Mouse (Mus musculus): Measurements from ENCODE around the gene Samd7. TPM values are rescaled to one million over a fixed set of nuclear protein-coding genes. Genes with fewer than 3 reads are reported as not detected.

Samd7 gene
- polyA plus RNA-seq, 1 experiment from 2014 or later = 0.02 TPM

DNA sequence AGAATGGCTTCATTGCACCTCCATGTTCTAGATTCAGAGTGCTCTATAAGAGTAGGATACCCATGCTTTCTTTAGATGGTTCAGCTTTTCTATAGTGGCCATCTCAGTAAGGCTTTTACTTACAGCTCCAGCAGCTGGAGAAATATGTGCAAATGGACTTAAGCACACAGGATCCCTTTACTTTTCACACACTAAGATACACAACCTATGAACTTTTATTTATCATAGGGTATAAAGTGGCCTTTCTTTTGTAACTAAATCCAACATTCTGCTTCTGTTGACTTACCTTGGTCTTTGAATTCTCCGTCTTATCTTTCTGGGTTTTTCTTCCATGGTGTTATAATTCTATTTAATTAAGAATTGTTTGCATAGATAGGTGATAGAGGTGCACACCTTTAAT, 25.5 kb downstream of the Samd7 start:
- no peak overlapping the region for H3K9ac ChIP-seq (ENCODE audit: low read depth, low read length)
- H3K36me3 ChIP-seq (ENCODE audit: control insufficient read depth, insufficient read depth) = no peaks in the 10 kb centered on the region
- no peak overlapping the region for H3K4me2 ChIP-seq (ENCODE audit: low read depth, low read length)
- peaks cover 14% of the 10 kb centered on the region for H3K4me1 ChIP-seq (ENCODE audit: control insufficient read depth, low read depth, low read length)
- no peak for ATAC-seq (ENCODE audit: low read depth)
- H3K27ac ChIP-seq (ENCODE audit: low read length) = no peak overlapping the region
- H3K4me3 ChIP-seq (ENCODE audit: low read depth, low read length) = no peak overlapping the region
- H3K9me3 ChIP-seq (replicated peaks; ENCODE audit: control insufficient read depth, low read length) = no peaks in the 10 kb centered on the region
- 76% methylated on average over 1 of the region's 1 CpGs for WGBS (ENCODE audit: insufficient replicate concordance)
- H3K27me3 ChIP-seq (ENCODE audit: control insufficient read depth, insufficient read depth, low read depth, low read length) = no peaks in the 10 kb centered on the region

DNA sequence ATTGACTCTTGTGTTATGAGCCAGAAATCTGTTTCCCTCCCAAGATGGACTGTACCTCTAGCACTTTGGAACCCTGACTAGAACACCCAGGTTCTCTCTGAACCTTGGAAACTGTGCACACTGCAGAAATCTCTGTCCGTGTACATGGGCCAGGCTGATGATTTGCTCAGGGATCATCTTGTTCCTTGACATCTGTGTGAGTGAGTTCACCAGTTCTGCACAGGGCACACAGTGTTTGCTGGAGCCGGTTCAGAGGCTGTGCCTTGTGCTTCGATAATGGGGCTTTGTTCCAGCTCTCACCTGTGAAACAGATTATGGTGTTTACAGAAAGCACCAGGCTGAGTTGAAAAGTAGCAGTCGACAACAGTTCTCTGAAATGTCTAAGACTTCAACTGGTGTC, 26.5 kb downstream of the Samd7 start:
- Histone ChIP-seq H3K9me3 (replicated peaks; ENCODE audit: control insufficient read depth, low read length) (no peaks in the 10 kb centered on the region), H3K4me1 (ENCODE audit: control insufficient read depth, low read depth, low read length) (peaks cover 7% of the 10 kb centered on the region), H3K27ac (ENCODE audit: low read length) (no peak overlapping the region), H3K4me2 (ENCODE audit: low read depth, low read length) (no peak overlapping the region), H3K36me3 (ENCODE audit: control insufficient read depth, insufficient read depth) (no peaks in the 10 kb centered on the region), H3K4me3 (ENCODE audit: low read depth, low read length) (no peak overlapping the region), H3K27me3 (ENCODE audit: control insufficient read depth, insufficient read depth, low read depth, low read length) (no peaks in the 10 kb centered on the region), H3K9ac (ENCODE audit: low read depth, low read length) (no peak overlapping the region)
- WGBS (ENCODE audit: insufficient replicate concordance) = 58% methylated on average over 4 of the region's 4 CpGs
- no peak for ATAC-seq (ENCODE audit: low read depth)

DNA sequence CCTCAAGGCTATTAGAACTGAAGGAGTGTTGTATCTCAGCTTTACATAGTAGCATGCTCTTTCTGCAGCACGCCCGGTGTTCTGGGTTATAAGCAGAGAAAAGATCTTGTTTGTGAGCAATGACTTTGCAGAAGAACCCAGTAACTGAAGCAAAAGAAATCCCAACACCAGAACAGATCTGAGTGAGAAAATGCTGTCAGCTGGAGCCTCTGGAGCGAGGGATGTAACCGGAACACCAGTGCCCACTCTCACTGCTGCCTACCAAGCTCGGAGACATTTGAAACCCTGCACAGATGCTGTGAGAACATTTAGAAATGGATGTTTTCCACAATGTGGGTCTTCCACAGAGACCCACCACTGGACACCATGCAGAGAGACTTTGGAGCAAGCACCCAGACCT, 28.6 kb downstream of the Samd7 start:
- Histone ChIP-seq H3K4me3 (ENCODE audit: low read depth, low read length) (no peak overlapping the region), H3K9me3 (replicated peaks; ENCODE audit: control insufficient read depth, low read length) (no peaks in the 10 kb centered on the region), H3K4me2 (ENCODE audit: low read depth, low read length) (no peak overlapping the region), H3K27ac (ENCODE audit: low read length) (no peak overlapping the region), H3K27me3 (ENCODE audit: control insufficient read depth, insufficient read depth, low read depth, low read length) (no peaks in the 10 kb centered on the region), H3K4me1 (ENCODE audit: control insufficient read depth, low read depth, low read length) (peaks cover 5% of the 10 kb centered on the region), H3K36me3 (ENCODE audit: control insufficient read depth, insufficient read depth) (no peaks in the 10 kb centered on the region), H3K9ac (ENCODE audit: low read depth, low read length) (no peak overlapping the region)
- ATAC-seq (ENCODE audit: low read depth) = no peak
- 87% methylated on average over 5 of the region's 5 CpGs for WGBS (ENCODE audit: insufficient replicate concordance)

DNA sequence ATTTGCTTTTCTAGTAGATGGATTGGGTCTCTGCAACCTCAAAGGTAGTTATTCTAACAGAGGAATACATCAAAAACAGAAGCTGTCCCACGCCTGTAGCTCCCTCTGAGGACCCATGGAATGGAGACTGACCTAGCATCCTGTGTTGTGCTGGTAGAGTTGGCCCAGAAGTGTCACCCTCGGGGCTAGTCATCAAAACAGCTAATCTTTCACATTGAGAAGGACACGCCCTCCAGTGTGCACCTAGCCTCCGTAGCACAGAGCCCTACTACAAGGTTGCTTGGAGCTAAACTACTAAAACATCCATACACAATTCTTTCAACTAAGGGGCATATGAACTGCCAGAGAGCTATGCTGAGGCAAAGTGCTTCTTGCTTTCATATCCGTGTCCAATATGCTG, 31.9 kb downstream of the Samd7 start:
- peaks cover 4% of the 10 kb centered on the region; the same call in 1 of the 2 replicates for H3K27me3 ChIP-seq (ENCODE audit: control insufficient read depth, insufficient read depth, low read depth, low read length)
- WGBS (ENCODE audit: insufficient replicate concordance) = 33% methylated on average over 5 of the region's 5 CpGs
- ATAC-seq (ENCODE audit: low read depth) = peak; percentile 95
- H3K4me3 ChIP-seq (ENCODE audit: low read depth, low read length) = no peak overlapping the region
- no peaks in the 10 kb centered on the region for H3K36me3 ChIP-seq (ENCODE audit: control insufficient read depth, insufficient read depth)
- 0 out of 2 replicates have a peak overlapping the region, but pooled peaks have one; percentile 16 for H3K9ac ChIP-seq (ENCODE audit: low read depth, low read length)
- H3K9me3 ChIP-seq (replicated peaks; ENCODE audit: control insufficient read depth, low read length) = no peaks in the 10 kb centered on the region
- peaks cover 5% of the 10 kb centered on the region for H3K4me1 ChIP-seq (ENCODE audit: control insufficient read depth, low read depth, low read length)
- no peak overlapping the region for H3K27ac ChIP-seq (ENCODE audit: low read length)
- H3K4me2 ChIP-seq (ENCODE audit: low read depth, low read length) = no peak overlapping the region

DNA sequence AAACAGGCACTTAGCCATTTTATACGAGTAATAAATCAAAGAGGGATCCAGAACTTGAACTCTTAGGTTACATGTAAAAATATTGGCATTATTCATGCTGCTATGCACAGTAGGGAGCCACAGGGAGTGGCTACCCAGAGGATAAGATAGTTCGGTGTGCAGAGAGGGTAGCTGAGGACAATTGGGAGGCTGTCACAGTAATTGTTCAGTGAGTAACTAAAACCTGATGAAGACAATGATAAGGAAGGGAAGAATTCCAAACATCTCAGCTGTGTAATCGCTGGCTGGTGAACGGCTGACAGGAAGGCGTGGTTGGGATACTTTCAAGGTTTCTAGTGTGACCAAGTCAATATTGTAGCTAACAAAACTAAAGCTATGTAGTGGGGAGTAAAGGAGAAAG, 42.4 kb downstream of the Samd7 start:
- Histone ChIP-seq H3K4me1 (ENCODE audit: control insufficient read depth, low read depth, low read length) (no peaks in the 10 kb centered on the region), H3K27ac (ENCODE audit: low read length) (no peak overlapping the region), H3K9ac (ENCODE audit: low read depth, low read length) (no peak overlapping the region), H3K4me2 (ENCODE audit: low read depth, low read length) (no peak overlapping the region), H3K9me3 (replicated peaks; ENCODE audit: control insufficient read depth, low read length) (no peaks in the 10 kb centered on the region), H3K27me3 (ENCODE audit: control insufficient read depth, insufficient read depth, low read depth, low read length) (no peaks in the 10 kb centered on the region), H3K36me3 (ENCODE audit: control insufficient read depth, insufficient read depth) (no peaks in the 10 kb centered on the region), H3K4me3 (ENCODE audit: low read depth, low read length) (no peak overlapping the region)
- WGBS (ENCODE audit: insufficient replicate concordance) = 32% methylated on average over 5 of the region's 5 CpGs
- no peak for ATAC-seq (ENCODE audit: low read depth)

DNA sequence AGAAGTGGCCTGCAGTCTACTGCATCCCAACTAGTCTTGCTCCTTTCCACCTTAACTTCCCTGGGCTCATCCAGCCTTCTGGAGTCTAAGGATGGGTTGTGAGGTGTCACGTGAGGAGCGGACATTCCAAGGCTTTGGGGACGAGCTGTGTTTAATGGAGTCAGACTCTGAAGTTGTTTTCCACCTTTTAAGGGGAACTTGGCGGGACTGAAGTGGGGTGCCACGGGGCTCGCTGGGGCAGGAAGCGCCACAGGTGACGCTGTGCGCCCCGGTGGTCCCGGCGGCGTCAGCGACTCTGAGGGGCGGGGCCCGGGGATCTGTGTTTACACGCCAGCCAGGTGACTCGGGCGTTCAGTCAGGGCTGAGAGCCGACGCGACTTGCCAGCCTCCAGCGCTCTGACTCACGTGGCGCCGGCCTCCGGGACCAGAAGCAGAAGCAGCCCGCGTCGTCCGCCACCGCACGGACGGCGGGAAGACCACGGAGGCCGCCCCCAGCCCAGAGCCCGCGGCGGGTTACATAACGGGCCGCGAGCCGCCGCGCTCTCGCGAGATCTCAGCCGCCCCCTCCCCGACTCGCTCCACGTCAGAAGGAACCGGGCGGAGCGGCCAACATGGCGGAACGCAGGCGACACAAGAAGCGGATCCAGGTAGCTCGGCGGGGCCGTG, 46.8 kb downstream of the Samd7 start, which contains the start of gene Sec62:
Gene Sec62 (plus strand): TSS at position 139 of the 666 bp plus-strand sequence.
- peak within 1 kb of the TSS; percentile 74 for H3K4me2 ChIP-seq (ENCODE audit: low read depth, low read length)
- H3K27me3 ChIP-seq (ENCODE audit: control insufficient read depth, insufficient read depth, low read depth, low read length) = no peaks in the 10 kb centered on the region
- peak within 1 kb of the TSS; percentile 99 for H3K4me3 ChIP-seq (ENCODE audit: low read depth, low read length)
- WGBS (ENCODE audit: insufficient replicate concordance) = under 1% methylated on average over 59 of the region's 62 CpGs
- H3K4me1 ChIP-seq (ENCODE audit: control insufficient read depth, low read depth, low read length) = peaks cover 7% of the 10 kb centered on the region; the same call in 1 of the 2 replicates
- H3K9me3 ChIP-seq (replicated peaks; ENCODE audit: control insufficient read depth, low read length) = no peaks in the 10 kb centered on the region
- peak within 1 kb of the TSS; percentile 100 for H3K9ac ChIP-seq (ENCODE audit: low read depth, low read length)
- H3K27ac ChIP-seq (ENCODE audit: low read length) = peak within 1 kb of the TSS; percentile 84
- peak; percentile 91 for ATAC-seq (ENCODE audit: low read depth)
- H3K36me3 ChIP-seq (ENCODE audit: control insufficient read depth, insufficient read depth) = no peaks in the 10 kb centered on the region

DNA sequence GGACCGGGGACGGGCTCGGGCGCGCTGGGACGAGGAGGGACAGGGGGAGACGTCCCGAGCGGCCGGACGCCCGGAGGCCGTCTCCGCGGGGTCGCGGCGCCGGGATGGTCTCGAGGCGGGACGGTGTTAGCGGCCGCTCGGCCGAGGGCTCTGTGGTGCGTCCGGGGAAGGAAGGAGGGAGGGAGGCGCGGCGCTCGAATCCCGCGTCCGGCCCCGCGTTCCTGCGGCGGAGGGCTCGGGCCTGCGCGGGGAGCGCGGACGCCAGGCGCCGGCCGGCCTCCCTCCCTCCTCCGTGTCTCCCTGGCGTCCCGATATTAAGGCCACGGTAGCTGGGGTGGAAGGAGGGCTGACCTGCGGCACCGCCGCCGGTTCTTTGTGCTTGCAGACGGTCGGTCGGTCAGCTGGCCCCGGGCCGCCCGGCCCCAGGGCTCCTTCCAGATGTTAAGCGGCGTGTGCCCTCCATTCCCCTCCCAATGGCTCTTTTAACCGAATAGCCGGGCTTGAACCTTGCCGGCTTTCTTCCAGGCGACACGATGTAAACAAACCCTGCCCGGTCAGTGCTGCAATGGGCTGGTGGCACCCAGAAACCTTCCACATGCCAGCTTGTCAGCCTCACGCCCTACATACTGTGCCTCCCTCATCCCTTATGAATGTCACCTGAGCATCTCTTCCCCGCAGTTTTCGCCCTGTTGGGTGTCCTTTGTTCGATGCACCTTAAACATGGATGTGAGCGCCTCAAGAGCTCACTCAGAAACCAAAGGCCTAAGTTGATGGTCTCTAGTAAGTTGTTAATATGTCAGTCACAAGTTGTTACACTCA, 47.5 kb downstream of the Samd7 start:
- Histone ChIP-seq H3K4me3 (ENCODE audit: low read depth, low read length) (peak overlapping the region; percentile 99), H3K27me3 (ENCODE audit: control insufficient read depth, insufficient read depth, low read depth, low read length) (no peaks in the 10 kb centered on the region), H3K9me3 (replicated peaks; ENCODE audit: control insufficient read depth, low read length) (no peaks in the 10 kb centered on the region), H3K9ac (ENCODE audit: low read depth, low read length) (peak overlapping the region; percentile 100), H3K36me3 (ENCODE audit: control insufficient read depth, insufficient read depth) (no peaks in the 10 kb centered on the region), H3K4me1 (ENCODE audit: control insufficient read depth, low read depth, low read length) (peaks cover 7% of the 10 kb centered on the region; the same call in 1 of the 2 replicates), H3K4me2 (ENCODE audit: low read depth, low read length) (peak overlapping the region; percentile 65), H3K27ac (ENCODE audit: low read length) (peak overlapping the region; percentile 84)
- under 1% methylated on average over 49 of the region's 75 CpGs for WGBS (ENCODE audit: insufficient replicate concordance)
- ATAC-seq (ENCODE audit: low read depth) = peak; percentile 71

DNA sequence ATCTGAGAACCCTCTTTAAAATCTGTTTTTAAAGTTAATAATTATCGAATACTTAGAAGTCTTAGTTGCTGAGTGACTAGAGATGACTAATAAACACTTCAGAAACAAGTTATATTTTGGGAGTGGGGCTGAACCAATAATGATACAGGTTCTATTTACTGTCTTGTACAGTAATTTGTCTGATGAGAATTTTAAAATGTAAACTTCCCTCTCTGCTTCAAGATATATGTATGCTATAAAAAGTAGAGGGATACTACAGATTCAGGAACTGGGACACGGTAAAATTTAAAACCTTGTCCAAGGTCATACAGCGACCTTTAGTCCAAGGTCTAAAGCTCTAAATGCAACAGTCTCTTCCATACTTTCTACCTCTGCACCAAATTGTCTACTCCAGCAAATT, 56.1 kb downstream of the Samd7 start:
- no peak for ATAC-seq (ENCODE audit: low read depth)
- peaks cover 28% of the 10 kb centered on the region for H3K36me3 ChIP-seq (ENCODE audit: control insufficient read depth, insufficient read depth)

DNA sequence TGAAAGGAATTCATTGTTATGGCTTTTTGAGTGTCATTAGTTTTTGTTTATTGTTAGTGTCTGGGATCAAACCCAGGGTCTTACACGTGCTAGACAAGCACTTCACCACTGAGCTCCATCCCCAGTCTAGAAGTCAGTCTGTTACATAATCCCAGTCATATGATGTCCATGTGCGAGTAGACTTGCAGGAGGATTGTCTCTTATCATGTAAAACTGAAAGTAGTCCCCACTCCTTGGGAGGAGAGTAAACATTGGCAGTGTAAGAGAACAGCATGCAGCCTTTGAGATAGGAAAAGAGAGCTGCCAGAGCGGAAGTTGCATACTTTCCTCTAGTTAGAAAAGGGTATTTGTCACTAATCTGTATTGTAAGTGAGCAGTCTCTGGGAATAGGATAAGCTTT, 66.8 kb downstream of the Samd7 start:
- H3K4me1 ChIP-seq (ENCODE audit: control insufficient read depth, low read depth, low read length) = no peaks in the 10 kb centered on the region
- H3K9ac ChIP-seq (ENCODE audit: low read depth, low read length) = no peak overlapping the region
- H3K27me3 ChIP-seq (ENCODE audit: control insufficient read depth, insufficient read depth, low read depth, low read length) = no peaks in the 10 kb centered on the region
- WGBS (ENCODE audit: insufficient replicate concordance) = 66% methylated on average over 3 of the region's 3 CpGs
- H3K27ac ChIP-seq (ENCODE audit: low read length) = no peak overlapping the region
- H3K9me3 ChIP-seq (replicated peaks; ENCODE audit: control insufficient read depth, low read length) = no peaks in the 10 kb centered on the region
- H3K4me3 ChIP-seq (ENCODE audit: low read depth, low read length) = no peak overlapping the region
- no peak for ATAC-seq (ENCODE audit: low read depth)
- H3K36me3 ChIP-seq (ENCODE audit: control insufficient read depth, insufficient read depth) = peaks cover 45% of the 10 kb centered on the region
- no peak overlapping the region for H3K4me2 ChIP-seq (ENCODE audit: low read depth, low read length)

More for the DNA sequence above, 56.1 kb downstream of the Samd7 start:
- H3K27me3 ChIP-seq (ENCODE audit: control insufficient read depth, insufficient read depth, low read depth, low read length) = no peaks in the 10 kb centered on the region
- no peak overlapping the region for H3K27ac ChIP-seq (ENCODE audit: low read length)
- no peaks in the 10 kb centered on the region for H3K9me3 ChIP-seq (replicated peaks; ENCODE audit: control insufficient read depth, low read length)
- H3K4me1 ChIP-seq (ENCODE audit: control insufficient read depth, low read depth, low read length) = no peaks in the 10 kb centered on the region
- no peak overlapping the region for H3K4me3 ChIP-seq (ENCODE audit: low read depth, low read length)
- H3K4me2 ChIP-seq (ENCODE audit: low read depth, low read length) = no peak overlapping the region
- WGBS (ENCODE audit: insufficient replicate concordance) = 81% methylated on average over 3 of the region's 3 CpGs
- no peak overlapping the region for H3K9ac ChIP-seq (ENCODE audit: low read depth, low read length)
